Mouse (Mus musculus): ENCODE results near the gene Fermt3. TPM values are rescaled to one million over a fixed set of nuclear protein-coding genes. Genes with fewer than 3 reads are reported as not detected.

Gene Fermt3
- polyA plus RNA-seq, 1 experiment from 2014 or later = 7.6 TPM

- Histone ChIP-seq H3K27me3 (ENCODE audit: control insufficient read depth, insufficient read depth, low read length) (no peaks in the 10 kb centered on the region), H3K27ac (replicated peaks) (peak overlapping the region; percentile 96), H3K4me3 (ENCODE audit: low read depth, low read length) (no peak overlapping the region), H3K9ac (ENCODE audit: low read length) (no peak overlapping the region), H3K4me1 (replicated peaks; ENCODE audit: control insufficient read depth, insufficient read depth) (peaks cover 7% of the 10 kb centered on the region), H3K9me3 (ENCODE audit: control insufficient read depth, low read length) (no peaks in the 10 kb centered on the region), H3K4me2 (replicated peaks; ENCODE audit: low read depth) (no peak overlapping the region), H3K36me3 (ENCODE audit: control insufficient read depth, insufficient read depth, low read length) (no peaks in the 10 kb centered on the region)
- TF ChIP-seq CTCF (IDR thresholded peaks at IDR 0.05; ENCODE audit: low read depth) (no peak), EP300 (optimal IDR thresholded peaks at IDR 0.05) (no peak)
- no peak for DNase-seq (ENCODE audit: low spot score)
- no peak for ATAC-seq (ENCODE audit: low FRiP score, low TSS enrichment)
- WGBS = 79% methylated on average over 2 of the region's 2 CpGs
Observed at GRCm38 (mm10) chr19:7041171-7041570, 21.9 kb upstream of the Fermt3 start.

GRCm38 (mm10) chr19:7040637-7041130 lies 21.4 kb upstream of the Fermt3 start:
- peak overlapping the region; percentile 72 for H3K4me2 ChIP-seq (replicated peaks; ENCODE audit: low read depth)
- no peaks in the 10 kb centered on the region for H3K27me3 ChIP-seq (ENCODE audit: control insufficient read depth, insufficient read depth, low read length)
- peak overlapping the region; percentile 96 for H3K27ac ChIP-seq (replicated peaks)
- no peaks in the 10 kb centered on the region for H3K36me3 ChIP-seq (ENCODE audit: control insufficient read depth, insufficient read depth, low read length)
- peak overlapping the region; percentile 50 for H3K4me3 ChIP-seq (ENCODE audit: low read depth, low read length)
- 20% methylated on average over 13 of the region's 13 CpGs for WGBS
- peaks cover 7% of the 10 kb centered on the region for H3K4me1 ChIP-seq (replicated peaks; ENCODE audit: control insufficient read depth, insufficient read depth)
- ATAC-seq (ENCODE audit: low FRiP score, low TSS enrichment) (no peak), DNase-seq (ENCODE audit: low spot score) (no peak)
- TF ChIP-seq CTCF (IDR thresholded peaks at IDR 0.05; ENCODE audit: low read depth) (no peak), EP300 (optimal IDR thresholded peaks at IDR 0.05) (no peak)
- peak overlapping the region; percentile 76 for H3K9ac ChIP-seq (ENCODE audit: low read length)
- H3K9me3 ChIP-seq (ENCODE audit: control insufficient read depth, low read length) = no peaks in the 10 kb centered on the region

- Histone ChIP-seq H3K4me1 (replicated peaks; ENCODE audit: control insufficient read depth, insufficient read depth) (peaks cover 7% of the 10 kb centered on the region), H3K4me3 (ENCODE audit: low read depth, low read length) (peak within 1 kb of the TSS; percentile 89), H3K4me2 (replicated peaks; ENCODE audit: low read depth) (peak within 1 kb of the TSS; percentile 74), H3K9me3 (ENCODE audit: control insufficient read depth, low read length) (no peaks in the 10 kb centered on the region), H3K27ac (replicated peaks) (peak within 1 kb of the TSS; percentile 96), H3K36me3 (ENCODE audit: control insufficient read depth, insufficient read depth, low read length) (no peaks in the 10 kb centered on the region), H3K9ac (ENCODE audit: low read length) (peak within 1 kb of the TSS; percentile 91), H3K27me3 (ENCODE audit: control insufficient read depth, insufficient read depth, low read length) (no peaks in the 10 kb centered on the region)
- TF ChIP-seq CTCF (IDR thresholded peaks at IDR 0.05; ENCODE audit: low read depth) (peak; percentile 73), EP300 (optimal IDR thresholded peaks at IDR 0.05) (peak; percentile 94)
- DNase-seq (ENCODE audit: low spot score) (peak; percentile 98), ATAC-seq (ENCODE audit: low FRiP score, low TSS enrichment) (peak; percentile 99)
- under 1% methylated on average over 49 of the region's 49 CpGs for WGBS
Observed at GRCm38 (mm10) chr19:7039841-7040636, 20.8 kb upstream of the Fermt3 start, which contains the start of gene Stip1. TSS of gene Stip1 (minus strand) at chr19:7039967.

- Histone ChIP-seq H3K9ac (ENCODE audit: low read length) (peak overlapping the region; percentile 91), H3K27me3 (ENCODE audit: control insufficient read depth, insufficient read depth, low read length) (no peaks in the 10 kb centered on the region), H3K27ac (replicated peaks) (peak overlapping the region; percentile 92), H3K4me1 (replicated peaks; ENCODE audit: control insufficient read depth, insufficient read depth) (peaks cover 7% of the 10 kb centered on the region), H3K36me3 (ENCODE audit: control insufficient read depth, insufficient read depth, low read length) (peaks cover 2% of the 10 kb centered on the region; the same call in 1 of the 2 replicates), H3K4me3 (ENCODE audit: low read depth, low read length) (peak overlapping the region; percentile 89), H3K9me3 (ENCODE audit: control insufficient read depth, low read length) (no peaks in the 10 kb centered on the region), H3K4me2 (replicated peaks; ENCODE audit: low read depth) (peak overlapping the region; percentile 74)
- TF ChIP-seq CTCF (IDR thresholded peaks at IDR 0.05; ENCODE audit: low read depth) = no peak
- no peak for TF ChIP-seq EP300 (optimal IDR thresholded peaks at IDR 0.05)
- DNase-seq (ENCODE audit: low spot score) = peak; percentile 70
- 2% methylated on average over 34 of the region's 35 CpGs for WGBS
- peak; percentile 2 for ATAC-seq (ENCODE audit: low FRiP score, low TSS enrichment)
Observed at GRCm38 (mm10) chr19:7039088-7039720, 19.9 kb upstream of the Fermt3 start.

GRCm38 (mm10) chr19:7034006-7034405 lies 14.7 kb upstream of the Fermt3 start:
- no peak overlapping the region for H3K4me2 ChIP-seq (replicated peaks; ENCODE audit: low read depth)
- H3K4me1 ChIP-seq (replicated peaks; ENCODE audit: control insufficient read depth, insufficient read depth) = peaks cover 4% of the 10 kb centered on the region; the same call in 1 of the 2 replicates
- no peak overlapping the region for H3K4me3 ChIP-seq (ENCODE audit: low read depth, low read length)
- no peak overlapping the region for H3K27ac ChIP-seq (replicated peaks)
- no peak for TF ChIP-seq CTCF (IDR thresholded peaks at IDR 0.05; ENCODE audit: low read depth)
- no peak for TF ChIP-seq EP300 (optimal IDR thresholded peaks at IDR 0.05)
- H3K9ac ChIP-seq (ENCODE audit: low read length) = no peak overlapping the region
- ATAC-seq (ENCODE audit: low FRiP score, low TSS enrichment) (no peak), DNase-seq (ENCODE audit: low spot score) (no peak)
- no peaks in the 10 kb centered on the region for H3K9me3 ChIP-seq (ENCODE audit: control insufficient read depth, low read length)
- no peaks in the 10 kb centered on the region for H3K27me3 ChIP-seq (ENCODE audit: control insufficient read depth, insufficient read depth, low read length)
- WGBS = 94% methylated on average over 5 of the region's 5 CpGs
- peaks cover 20% of the 10 kb centered on the region for H3K36me3 ChIP-seq (ENCODE audit: control insufficient read depth, insufficient read depth, low read length)

Measured in stomach, postnatal 0 days (tissue).